Mouse (Mus musculus) stomach, postnatal 0 days (tissue): ENCODE data around the gene Lactb. TPM values are rescaled to one million over a fixed set of nuclear protein-coding genes. Genes with fewer than 3 reads are reported as not detected.

Source experiments
- ATAC-seq: fragments of 200-750 bp; cut with Nextera tagmentation; 2 replicates; pipeline ENCODE4 v1.8.0; 2017; ENCODE audit not compliant: low FRiP score, low TSS enrichment
- DNase-seq: peaks from one replicate; pipeline ENCODE4 v3.0.0-alpha.2; 2016; ENCODE audit warnings: low spot score
- H3K27ac ChIP-seq: fragments of 300-500 bp; sonication (generic); replicated peaks from 2 replicates; pipeline ENCODE4 v1.5.1; 2014; ENCODE audit warnings: mild to moderate bottlenecking, control low read depth
- H3K27me3 ChIP-seq: fragments of 300-500 bp; sonication (generic); 2 replicates; pipeline ENCODE4 v1.6.1; 2014; ENCODE audit warnings: low read length; ENCODE audit not compliant: control insufficient read depth, insufficient read depth
- H3K36me3 ChIP-seq: fragments of 300-500 bp; sonication (generic); 2 replicates; pipeline ENCODE4 v1.6.1; 2014; ENCODE audit warnings: low read length, mixed read lengths; ENCODE audit not compliant: control insufficient read depth, insufficient read depth
- H3K4me1 ChIP-seq: fragments of 300-500 bp; sonication (generic); replicated peaks from 2 replicates; pipeline ENCODE4 v1.6.1; 2014; ENCODE audit warnings: antibody characterized with exemption; ENCODE audit not compliant: control insufficient read depth, insufficient read depth
- H3K4me2 ChIP-seq: fragments of 300-500 bp; sonication (generic); replicated peaks from 2 replicates; pipeline ENCODE4 v1.6.1; 2014; ENCODE audit warnings: low read depth, mild to moderate bottlenecking, control low read depth, moderate library complexity
- H3K4me3 ChIP-seq: fragments of 300-500 bp; sonication (generic); 2 replicates; pipeline ENCODE4 v1.5.1; 2014; ENCODE audit warnings: low read depth, low read length, control low read depth
- H3K9ac ChIP-seq: fragments of 300-500 bp; sonication (generic); 2 replicates; pipeline ENCODE4 v1.6.1; 2014; ENCODE audit warnings: mild to moderate bottlenecking, low read length, control low read depth, mixed read lengths
- H3K9me3 ChIP-seq: fragments of 300-500 bp; sonication (generic); 2 replicates; pipeline ENCODE4 v1.6.1; 2016; ENCODE audit warnings: low read length; ENCODE audit not compliant: control insufficient read depth
- CTCF ChIP-seq: IDR thresholded peaks from 2 replicates; pipeline ENCODE4 v1.5.1; 2016; ENCODE audit warnings: antibody characterized with exemption, low read depth, mild to moderate bottlenecking, moderate library complexity
- EP300 ChIP-seq: optimal IDR thresholded peaks from 2 replicates; pipeline ENCODE3; 2016; ENCODE audit warnings: antibody characterized with exemption
- WGBS: fragments of 180-500 bp; shearing (Covaris S2); extraction: QIAGEN DNeasy Blood & Tissue Kit; methylation state at CpG from one replicate; pipeline ENCODE4 v1.1.7; 2014; 5-methylcytosine and 5-hydroxymethylcytosine counted together
- polyA plus RNA-seq: library from polyadenylated mRNA; unstranded; fragments of >200 nt; fragmentation: Nextera tagmentation; extraction: Ambion mirVana; gene quantifications from 2 replicates; pipeline ENCODE4 v1.2.1, GENCODE M21; 2015

Gene Lactb
- polyA plus RNA-seq, 1 experiment from 2014 or later = 12.2 TPM

- no peak overlapping the region for H3K4me3 ChIP-seq
- ATAC-seq = no peak
- TF ChIP-seq CTCF (no peak), EP300 (no peak)
- H3K9me3 ChIP-seq = no peaks in the 10 kb centered on the region
- H3K36me3 ChIP-seq = no peaks in the 10 kb centered on the region
- no peak overlapping the region for H3K9ac ChIP-seq
- H3K27me3 ChIP-seq = no peaks in the 10 kb centered on the region
- H3K4me2 ChIP-seq = no peak overlapping the region
- no peak for DNase-seq
- no peak overlapping the region for H3K27ac ChIP-seq
- no peaks in the 10 kb centered on the region for H3K4me1 ChIP-seq
- 47% methylated on average over 3 of the region's 3 CpGs for WGBS
Measured at GRCm38 (mm10) chr9:66925853-66926252, 49.4 kb downstream of the Lactb start.

GRCm38 (mm10) chr9:66922076-66922475, 53.2 kb downstream of the Lactb start:
- no peak overlapping the region for H3K27ac ChIP-seq
- H3K9me3 ChIP-seq = no peaks in the 10 kb centered on the region
- H3K9ac ChIP-seq = no peak overlapping the region
- ATAC-seq (no peak), DNase-seq (no peak)
- H3K4me2 ChIP-seq = no peak overlapping the region
- no peaks in the 10 kb centered on the region for H3K36me3 ChIP-seq
- H3K27me3 ChIP-seq = no peaks in the 10 kb centered on the region
- no peaks in the 10 kb centered on the region for H3K4me1 ChIP-seq
- peak; percentile 25; the same call in 1 of the 2 replicates for TF ChIP-seq CTCF
- no peak for TF ChIP-seq EP300
- no peak overlapping the region for H3K4me3 ChIP-seq
- 98% methylated on average over 1 of the region's 1 CpGs for WGBS

- TF ChIP-seq EP300 (no peak), CTCF (peak; percentile 45)
- no peak for DNase-seq
- Histone ChIP-seq H3K27ac (no peak overlapping the region), H3K4me1 (no peaks in the 10 kb centered on the region), H3K36me3 (no peaks in the 10 kb centered on the region), H3K4me3 (no peak overlapping the region), H3K4me2 (no peak overlapping the region), H3K9me3 (no peaks in the 10 kb centered on the region), H3K27me3 (no peaks in the 10 kb centered on the region), H3K9ac (no peak overlapping the region)
- no peak for ATAC-seq
- WGBS = 15% methylated on average over 6 of the region's 6 CpGs
Measured at GRCm38 (mm10) chr9:66920488-66921279, 54.6 kb downstream of the Lactb start.

- TF ChIP-seq EP300 (no peak), CTCF (no peak)
- Histone ChIP-seq H3K4me3 (peak overlapping the region; percentile 92), H3K4me2 (peak overlapping the region; percentile 86), H3K27ac (peak overlapping the region; percentile 69), H3K9me3 (no peaks in the 10 kb centered on the region), H3K27me3 (no peaks in the 10 kb centered on the region), H3K4me1 (no peaks in the 10 kb centered on the region), H3K36me3 (no peaks in the 10 kb centered on the region), H3K9ac (0 out of 2 replicates have a peak overlapping the region, but pooled peaks have one; percentile 41)
- ATAC-seq (peak; percentile 21; the same call in 1 of the 2 replicates), DNase-seq (no peak)
- under 1% methylated on average over 14 of the region's 14 CpGs for WGBS
Measured at GRCm38 (mm10) chr9:66919981-66920380, 55.3 kb downstream of the Lactb start.

GRCm38 (mm10) chr9:66919382-66919971, 55.8 kb downstream of the Lactb start, which contains the start of gene Rab8b:
Gene Rab8b, minus strand, starts transcription at chr9:66919687.
- H3K4me1 ChIP-seq = no peaks in the 10 kb centered on the region
- peak within 1 kb of the TSS; percentile 90 for H3K27ac ChIP-seq
- H3K4me2 ChIP-seq = peak within 1 kb of the TSS; percentile 86
- TF ChIP-seq EP300 (no peak), CTCF (peak; percentile 13; the same call in 1 of the 2 replicates)
- ATAC-seq (peak; percentile 99), DNase-seq (peak; percentile 99)
- no peaks in the 10 kb centered on the region for H3K9me3 ChIP-seq
- no peaks in the 10 kb centered on the region for H3K27me3 ChIP-seq
- peak within 1 kb of the TSS; percentile 92 for H3K4me3 ChIP-seq
- H3K36me3 ChIP-seq = no peaks in the 10 kb centered on the region
- WGBS = 0% methylated on average over 43 of the region's 49 CpGs
- peak within 1 kb of the TSS; percentile 91 for H3K9ac ChIP-seq
